Mouse (Mus musculus) kidney, postnatal 0 days (tissue): ENCODE data around the gene Ccer2. TPM values are rescaled to one million over a fixed set of nuclear protein-coding genes. Genes with fewer than 3 reads are reported as not detected.

Experiments used
- ATAC-seq: fragments of 200-750 bp; cut with Nextera tagmentation; replicated peaks from 2 replicates; pipeline ENCODE4 v1.8.0; 2017; ENCODE audit warnings: low read depth, moderate number of reproducible peaks, moderate TSS enrichment, moderate library complexity; ENCODE audit not compliant: low FRiP score
- DNase-seq: peaks from one replicate; pipeline ENCODE4 v3.0.0-alpha.2; 2016; ENCODE audit warnings: low spot score
- H3K27ac ChIP-seq: fragments of 300-500 bp; sonication (generic); 2 replicates; pipeline ENCODE4 v1.5.1; 2014; ENCODE audit warnings: mild to moderate bottlenecking
- H3K27me3 ChIP-seq: fragments of 300-500 bp; sonication (generic); 2 replicates; pipeline ENCODE4 v1.6.1; 2014; ENCODE audit warnings: low read length, mixed read lengths; ENCODE audit not compliant: insufficient read depth
- H3K36me3 ChIP-seq: fragments of 300-500 bp; sonication (generic); 2 replicates; pipeline ENCODE4 v1.6.1; 2014; ENCODE audit warnings: low read length, mixed read lengths; ENCODE audit not compliant: insufficient read depth
- H3K4me1 ChIP-seq: fragments of 300-500 bp; sonication (generic); replicated peaks from 2 replicates; pipeline ENCODE4 v1.6.1; 2014; ENCODE audit warnings: antibody characterized with exemption, low read length, mixed read lengths; ENCODE audit not compliant: insufficient read depth
- H3K4me2 ChIP-seq: fragments of 300-500 bp; sonication (generic); 2 replicates; pipeline ENCODE4 v1.6.1; 2014; ENCODE audit warnings: mild to moderate bottlenecking, low read length, moderate library complexity, mixed read lengths
- H3K4me3 ChIP-seq: fragments of 300-500 bp; sonication (generic); replicated peaks from 2 replicates; pipeline ENCODE4 v1.5.1; 2014; ENCODE audit warnings: low read depth, low read length
- H3K9ac ChIP-seq: fragments of 300-500 bp; sonication (generic); 2 replicates; pipeline ENCODE4 v1.6.1; 2014; ENCODE audit warnings: low read depth, low read length
- H3K9me3 ChIP-seq: fragments of 300-500 bp; sonication (generic); replicated peaks from 2 replicates; pipeline ENCODE4 v1.6.1; 2016; ENCODE audit warnings: low read length, inconsistent platforms, mixed read lengths
- CTCF ChIP-seq: IDR thresholded peaks from 2 replicates; pipeline ENCODE4 v1.5.1; 2016; ENCODE audit warnings: antibody characterized with exemption, low read depth, mild to moderate bottlenecking, moderate library complexity
- WGBS: fragments of 180-500 bp; shearing (Covaris S2); extraction: QIAGEN DNeasy Blood & Tissue Kit; methylation state at CpG from one replicate; pipeline ENCODE4 v1.1.7; 2014; 5-methylcytosine and 5-hydroxymethylcytosine counted together
- polyA plus RNA-seq: library from polyadenylated mRNA; unstranded; fragments of >200 nt; fragmentation: Nextera tagmentation; extraction: Ambion mirVana; gene quantifications from 2 replicates; pipeline ENCODE4 v1.2.1, GENCODE M21; 2015

Gene Ccer2
- polyA plus RNA-seq, 1 experiment from 2014 or later = not detected

GRCm38 (mm10) chr7:28773163-28773562 is 17.2 kb downstream of the Ccer2 start:
- no peak overlapping the region for H3K9ac ChIP-seq
- H3K27me3 ChIP-seq = no peaks in the 10 kb centered on the region
- TF ChIP-seq CTCF = no peak
- H3K36me3 ChIP-seq = no peaks in the 10 kb centered on the region; the same call in 1 of the 2 replicates
- no peak for DNase-seq
- no peak overlapping the region for H3K27ac ChIP-seq
- ATAC-seq = no peak
- H3K9me3 ChIP-seq = no peaks in the 10 kb centered on the region
- WGBS = 38% methylated on average over 3 of the region's 3 CpGs
- no peaks in the 10 kb centered on the region for H3K4me1 ChIP-seq
- no peak overlapping the region for H3K4me2 ChIP-seq
- H3K4me3 ChIP-seq = no peak overlapping the region

- Histone ChIP-seq H3K27me3 (no peaks in the 10 kb centered on the region), H3K27ac (no peak overlapping the region), H3K36me3 (peaks cover 4% of the 10 kb centered on the region), H3K9me3 (no peaks in the 10 kb centered on the region), H3K9ac (no peak overlapping the region), H3K4me1 (no peaks in the 10 kb centered on the region), H3K4me3 (no peak overlapping the region), H3K4me2 (no peak overlapping the region)
- TF ChIP-seq CTCF = no peak
- DNase-seq (no peak), ATAC-seq (no peak)
- 63% methylated on average over 12 of the region's 12 CpGs for WGBS
Measured at GRCm38 (mm10) chr7:28774164-28774563, 18.2 kb downstream of the Ccer2 start.

- no peaks in the 10 kb centered on the region for H3K9me3 ChIP-seq
- H3K4me2 ChIP-seq = no peak overlapping the region
- no peak for DNase-seq
- 94% methylated on average over 7 of the region's 7 CpGs for WGBS
- ATAC-seq = no peak
- no peaks in the 10 kb centered on the region for H3K27me3 ChIP-seq
- H3K27ac ChIP-seq = no peak overlapping the region
- H3K36me3 ChIP-seq = peaks cover 4% of the 10 kb centered on the region
- no peak for TF ChIP-seq CTCF
- H3K9ac ChIP-seq = no peak overlapping the region
- no peak overlapping the region for H3K4me3 ChIP-seq
- H3K4me1 ChIP-seq = no peaks in the 10 kb centered on the region
Measured at GRCm38 (mm10) chr7:28775129-28775528, 19.2 kb downstream of the Ccer2 start.

- WGBS = 83% methylated on average over 9 of the region's 9 CpGs
- Histone ChIP-seq H3K9ac (no peak overlapping the region), H3K4me2 (no peak overlapping the region), H3K27me3 (no peaks in the 10 kb centered on the region), H3K4me3 (no peak overlapping the region), H3K36me3 (peaks cover 4% of the 10 kb centered on the region), H3K27ac (no peak overlapping the region), H3K9me3 (no peaks in the 10 kb centered on the region), H3K4me1 (no peaks in the 10 kb centered on the region)
- no peak for TF ChIP-seq CTCF
- ATAC-seq (no peak), DNase-seq (no peak)
Measured at GRCm38 (mm10) chr7:28778825-28779224, 22.9 kb downstream of the Ccer2 start.

- DNase-seq (peak; percentile 92), ATAC-seq (peak; percentile 30; the same call in 1 of the 2 replicates)
- TF ChIP-seq CTCF = peak; percentile 87
- Histone ChIP-seq H3K9me3 (no peaks in the 10 kb centered on the region), H3K4me3 (no peak overlapping the region), H3K27ac (no peak overlapping the region; the same call in 1 of the 2 replicates), H3K9ac (no peak overlapping the region), H3K4me1 (no peaks in the 10 kb centered on the region), H3K4me2 (no peak overlapping the region), H3K27me3 (no peaks in the 10 kb centered on the region), H3K36me3 (peaks cover 4% of the 10 kb centered on the region)
- WGBS = 41% methylated on average over 6 of the region's 6 CpGs
Measured at GRCm38 (mm10) chr7:28780067-28780658, 24.2 kb downstream of the Ccer2 start.

- ATAC-seq = no peak
- WGBS = 71% methylated on average over 7 of the region's 7 CpGs
- H3K27ac ChIP-seq = no peak overlapping the region
- no peak for TF ChIP-seq CTCF
- H3K36me3 ChIP-seq = peaks cover 4% of the 10 kb centered on the region
- no peaks in the 10 kb centered on the region for H3K9me3 ChIP-seq
- H3K9ac ChIP-seq = no peak overlapping the region
- no peaks in the 10 kb centered on the region for H3K27me3 ChIP-seq
- no peak for DNase-seq
- no peak overlapping the region for H3K4me2 ChIP-seq
- H3K4me1 ChIP-seq = no peaks in the 10 kb centered on the region
- no peak overlapping the region for H3K4me3 ChIP-seq
Measured at GRCm38 (mm10) chr7:28780857-28781256, 24.9 kb downstream of the Ccer2 start.

- WGBS = 92% methylated on average over 8 of the region's 8 CpGs
Measured at GRCm38 (mm10) chr7:28781261-28781663, 25.3 kb downstream of the Ccer2 start.

More at GRCm38 (mm10) chr7:28781261-28781663, 25.3 kb downstream of the Ccer2 start:
- H3K9me3 ChIP-seq = no peaks in the 10 kb centered on the region
- peaks cover 4% of the 10 kb centered on the region for H3K36me3 ChIP-seq
- no peak for ATAC-seq
- H3K4me3 ChIP-seq = no peak overlapping the region
- H3K27me3 ChIP-seq = no peaks in the 10 kb centered on the region
- no peak for TF ChIP-seq CTCF
- no peak for DNase-seq
- H3K9ac ChIP-seq = no peak overlapping the region
- no peak overlapping the region for H3K4me2 ChIP-seq
- H3K4me1 ChIP-seq = no peaks in the 10 kb centered on the region
- no peak overlapping the region for H3K27ac ChIP-seq
